Mouse (Mus musculus) brain, embryonic 14.5 days (tissue): ENCODE data around the gene Prkar2b.

Source experiments
- CTCF ChIP-seq: fragments of 200-500 bp; IDR thresholded peaks from 2 replicates; pipeline ENCODE4 v1.5.1; 2012; ENCODE audit warnings: inconsistent platforms, mild to moderate bottlenecking, moderate library complexity, borderline replicate concordance; ENCODE audit not compliant: insufficient read depth, insufficient read length; ENCODE audit errors: extremely low read depth
- POLR2A ChIP-seq: fragments of 200-500 bp; IDR thresholded peaks from 2 replicates; pipeline ENCODE4 v1.6.1; 2012; ENCODE audit warnings: mild to moderate bottlenecking, inconsistent platforms, borderline replicate concordance; ENCODE audit not compliant: poor library complexity, insufficient read depth, insufficient read length, severe bottlenecking; ENCODE audit errors: extremely low read depth

DNA sequence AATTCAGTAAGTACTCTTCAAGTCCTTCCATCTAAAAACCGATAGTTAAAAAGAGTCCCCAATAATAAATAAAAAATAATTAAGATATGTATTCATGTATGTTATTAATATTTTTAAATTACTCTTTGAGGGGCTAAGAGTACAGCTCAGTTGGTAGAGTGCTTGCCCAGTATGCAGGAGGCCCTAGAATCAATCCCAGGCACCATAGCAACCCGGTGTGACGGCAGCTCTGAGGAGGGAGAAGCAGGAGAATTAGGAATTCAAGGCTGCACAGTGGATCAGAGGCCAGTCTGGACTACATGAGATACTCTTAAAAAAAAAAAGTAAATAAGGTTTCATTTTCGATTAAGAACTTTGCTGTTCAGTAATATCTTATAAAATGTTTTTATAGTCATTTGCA lies 53.5 kb downstream of the Prkar2b start:
- no peak for TF ChIP-seq CTCF
- no peak for TF ChIP-seq POLR2A
